Mouse (Mus musculus) brain, embryonic 18.5 days (tissue): ENCODE results near the gene Slamf6.
"Not testable (repeated sequence)": the region's sequence is repeated elsewhere in the genome, so short reads cannot be mapped to it uniquely, and the experiment has no call there.

Experiments
- DNase-seq: peaks from one replicate; pipeline ENCODE4 v3.0.0-alpha.2; 2012; ENCODE audit warnings: low read depth, low spot score

The Slamf6 gene

GRCm38 (mm10) chr1:171917305-171918039 is at the start of gene Slamf6:
Gene Slamf6, plus strand, starts transcription at chr1:171917515.
- no peak for DNase-seq

- DNase-seq, result no peak
These were observed 30.3 kb upstream of the Slamf6 start for GRCm38 (mm10) chr1:171886989-171887388.

- not testable (repeated sequence) for DNase-seq
These were observed 22.0 kb upstream of the Slamf6 start, which contains the start of gene Gm10521 for GRCm38 (mm10) chr1:171895364-171895763. Gene Gm10521, plus strand, starts transcription at chr1:171895664.

- no peak for DNase-seq
These were observed 13.3 kb upstream of the Slamf6 start for GRCm38 (mm10) chr1:171904011-171904410.

GRCm38 (mm10) chr1:171915638-171916458 is 1.5 kb upstream of the Slamf6 start:
- DNase-seq, result no peak

GRCm38 (mm10) chr1:171918136-171918920 is 1.0 kb downstream of the Slamf6 start:
- no peak for DNase-seq

GRCm38 (mm10) chr1:171919193-171919592 is 1.9 kb downstream of the Slamf6 start:
- no peak for DNase-seq

- DNase-seq, result no peak
These were observed 2.7 kb downstream of the Slamf6 start for GRCm38 (mm10) chr1:171919901-171920510.

GRCm38 (mm10) chr1:171920989-171921621 is 3.8 kb downstream of the Slamf6 start:
- DNase-seq, result no peak

- DNase-seq, result no peak
These were observed 4.3 kb downstream of the Slamf6 start for GRCm38 (mm10) chr1:171921641-171922040.

- no peak for DNase-seq
These were observed 5.5 kb downstream of the Slamf6 start for GRCm38 (mm10) chr1:171922844-171923243.

GRCm38 (mm10) chr1:171924900-171925299 is 7.6 kb downstream of the Slamf6 start:
- no peak for DNase-seq

GRCm38 (mm10) chr1:171933851-171934250 is 16.5 kb downstream of the Slamf6 start:
- DNase-seq, result no peak

- DNase-seq, result no peak
These were observed 21.9 kb downstream of the Slamf6 start for GRCm38 (mm10) chr1:171938952-171939948.

GRCm38 (mm10) chr1:171940626-171941025 is 23.3 kb downstream of the Slamf6 start:
- DNase-seq, result no peak

GRCm38 (mm10) chr1:171946447-171946995 is 29.2 kb downstream of the Slamf6 start:
- DNase-seq, result no peak

- no peak for DNase-seq
These were observed 31.0 kb downstream of the Slamf6 start for GRCm38 (mm10) chr1:171948161-171948945.

GRCm38 (mm10) chr1:171948946-171949508 is 31.7 kb downstream of the Slamf6 start:
- DNase-seq, result no peak
